Mouse (Mus musculus): ENCODE measurements at regions not wholly inside any gene's neighbourhood (a gene's known extent, or its start where the extent isn't known, plus 50 kb on each side); places are given as distances from the start of the nearest gene placed in this dataset.
"Not testable (repeated sequence)": the region's sequence is repeated elsewhere in the genome, so short reads cannot be mapped to it uniquely, and the experiment has no call there.

DNA sequence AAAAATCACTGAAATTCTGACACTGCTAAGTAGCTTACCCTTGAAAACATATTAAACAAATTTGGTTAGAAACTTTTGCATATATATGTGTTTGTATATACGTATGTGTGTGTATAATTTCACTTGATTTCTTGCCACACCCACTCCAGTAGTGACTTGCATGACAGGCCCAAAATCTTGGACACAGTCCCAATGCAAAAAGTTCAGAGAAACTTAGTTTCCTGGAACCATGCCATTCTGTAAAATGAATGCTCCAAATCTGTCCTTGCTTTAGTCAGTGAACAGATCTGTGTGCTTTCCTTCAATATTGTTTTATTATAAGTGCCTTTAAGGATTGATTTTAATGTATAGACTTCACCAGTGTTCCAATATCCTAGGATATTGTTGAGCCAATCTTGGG, 344.0 kb downstream of the Pom121l12 start:
- DNase-seq (ENCODE audit: low spot score): peak; percentile 51

DNA sequence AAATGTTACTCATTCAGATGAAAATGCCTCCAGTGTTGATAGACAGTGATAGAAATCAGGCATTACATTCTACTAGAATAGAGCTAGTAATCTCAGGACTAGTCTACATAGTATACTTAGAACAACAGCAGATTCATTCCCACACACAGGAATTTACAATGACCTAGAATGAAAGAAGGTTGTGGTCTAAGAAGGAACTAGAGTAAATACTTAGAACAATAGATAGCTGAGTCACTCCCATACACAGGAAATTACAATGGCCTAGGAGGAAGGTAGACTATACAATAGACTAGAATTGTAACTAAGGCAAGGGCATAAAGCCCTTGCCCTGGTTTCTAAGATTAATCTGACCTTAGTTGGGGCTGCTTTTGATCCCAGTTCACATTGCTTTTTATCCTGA, 344.4 kb downstream of the Pom121l12 start:
- not testable (repeated sequence) for H3K4me3 ChIP-seq (ENCODE audit: low read depth, low read length); ATAC-seq (ENCODE audit: low read depth); H3K9ac ChIP-seq (ENCODE audit: low read depth, low read length); DNase-seq (ENCODE audit: low spot score); H3K4me2 ChIP-seq (ENCODE audit: low read depth, low read length); H3K4me1 ChIP-seq (ENCODE audit: control insufficient read depth, insufficient read depth, low read length); H3K36me3 ChIP-seq (ENCODE audit: control insufficient read depth, insufficient read depth, low read length); H3K27ac ChIP-seq (replicated peaks; ENCODE audit: low read depth, low read length); H3K9me3 ChIP-seq (ENCODE audit: control insufficient read depth, low read length); H3K27me3 ChIP-seq (replicated peaks; ENCODE audit: control insufficient read depth, insufficient read depth, low read length)

More for the DNA sequence above, 344.0 kb downstream of the Pom121l12 start:
- Histone ChIP-seq H3K4me3 (ENCODE audit: low read depth, low read length) (no peak overlapping the region), H3K9me3 (ENCODE audit: control insufficient read depth, low read length) (no peaks in the 10 kb centered on the region), H3K27ac (replicated peaks; ENCODE audit: low read depth, low read length) (no peak overlapping the region), H3K36me3 (ENCODE audit: control insufficient read depth, insufficient read depth, low read length) (no peaks in the 10 kb centered on the region), H3K9ac (ENCODE audit: low read depth, low read length) (no peak overlapping the region), H3K27me3 (replicated peaks; ENCODE audit: control insufficient read depth, insufficient read depth, low read length) (no peaks in the 10 kb centered on the region), H3K4me1 (ENCODE audit: control insufficient read depth, insufficient read depth, low read length) (no peaks in the 10 kb centered on the region), H3K4me2 (ENCODE audit: low read depth, low read length) (no peak overlapping the region)
- no peak for ATAC-seq (ENCODE audit: low read depth)
- 50% methylated on average over 1 of the region's 1 CpGs for WGBS

DNA sequence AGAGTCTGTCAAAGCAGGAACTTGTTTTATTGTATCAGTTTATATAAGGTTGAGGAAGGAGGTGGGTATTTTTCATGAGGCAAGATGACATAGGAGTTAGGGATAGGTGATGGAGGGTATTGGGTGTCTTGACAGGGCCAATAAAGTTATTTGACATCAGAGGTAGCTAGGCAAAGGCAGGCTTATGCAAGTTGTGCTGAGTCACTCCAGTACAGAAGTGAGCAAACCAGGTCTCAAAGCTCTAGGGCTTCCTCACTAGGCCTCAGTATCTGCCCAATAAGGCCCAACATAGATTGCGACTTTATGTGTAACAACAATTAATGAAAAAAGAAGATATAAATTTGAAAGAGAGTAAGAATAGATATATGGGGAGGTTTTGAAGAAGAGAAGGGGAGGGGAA, 358.6 kb downstream of the Pom121l12 start:
- Histone ChIP-seq H3K4me2 (ENCODE audit: low read depth, low read length) (no peak overlapping the region), H3K4me1 (ENCODE audit: control insufficient read depth, insufficient read depth, low read length) (no peaks in the 10 kb centered on the region), H3K36me3 (ENCODE audit: control insufficient read depth, insufficient read depth, low read length) (no peaks in the 10 kb centered on the region), H3K4me3 (ENCODE audit: low read depth, low read length) (no peak overlapping the region), H3K9ac (ENCODE audit: low read depth, low read length) (no peak overlapping the region), H3K27ac (replicated peaks; ENCODE audit: low read depth, low read length) (no peak overlapping the region), H3K9me3 (ENCODE audit: control insufficient read depth, low read length) (no peaks in the 10 kb centered on the region), H3K27me3 (replicated peaks; ENCODE audit: control insufficient read depth, insufficient read depth, low read length) (no peaks in the 10 kb centered on the region)
- no peak for DNase-seq (ENCODE audit: low spot score)
- WGBS: 94% methylated on average over 1 of the region's 1 CpGs
- ATAC-seq (ENCODE audit: low read depth): no peak

DNA sequence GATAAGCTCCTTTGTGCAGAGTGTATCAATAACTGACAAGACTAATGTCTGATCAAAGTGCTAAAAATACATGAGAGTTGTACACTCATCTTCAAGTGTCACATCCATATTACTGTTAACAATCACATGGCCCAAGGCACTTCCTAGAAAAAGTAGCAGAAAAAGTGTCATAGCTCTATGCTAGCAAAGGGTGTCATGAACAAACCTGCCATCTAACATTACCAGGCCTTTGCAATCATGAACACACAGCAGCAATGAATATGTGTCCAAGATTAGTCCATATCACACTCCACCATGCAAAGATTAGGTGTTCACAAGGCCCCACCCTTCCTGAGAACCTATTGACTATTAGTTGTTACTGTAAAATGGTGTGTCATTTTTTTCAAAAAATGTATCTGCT, 359.6 kb downstream of the Pom121l12 start:
- Histone ChIP-seq H3K4me1 (ENCODE audit: control insufficient read depth, insufficient read depth, low read length) (no peaks in the 10 kb centered on the region), H3K27me3 (replicated peaks; ENCODE audit: control insufficient read depth, insufficient read depth, low read length) (no peaks in the 10 kb centered on the region), H3K9me3 (ENCODE audit: control insufficient read depth, low read length) (no peaks in the 10 kb centered on the region), H3K4me3 (ENCODE audit: low read depth, low read length) (no peak overlapping the region), H3K9ac (ENCODE audit: low read depth, low read length) (no peak overlapping the region), H3K36me3 (ENCODE audit: control insufficient read depth, insufficient read depth, low read length) (no peaks in the 10 kb centered on the region), H3K4me2 (ENCODE audit: low read depth, low read length) (no peak overlapping the region), H3K27ac (replicated peaks; ENCODE audit: low read depth, low read length) (no peak overlapping the region)
- DNase-seq (ENCODE audit: low spot score): no peak
- ATAC-seq (ENCODE audit: low read depth): no peak
